Mouse (Mus musculus): ENCODE results near the gene Dpm3.

DNA sequence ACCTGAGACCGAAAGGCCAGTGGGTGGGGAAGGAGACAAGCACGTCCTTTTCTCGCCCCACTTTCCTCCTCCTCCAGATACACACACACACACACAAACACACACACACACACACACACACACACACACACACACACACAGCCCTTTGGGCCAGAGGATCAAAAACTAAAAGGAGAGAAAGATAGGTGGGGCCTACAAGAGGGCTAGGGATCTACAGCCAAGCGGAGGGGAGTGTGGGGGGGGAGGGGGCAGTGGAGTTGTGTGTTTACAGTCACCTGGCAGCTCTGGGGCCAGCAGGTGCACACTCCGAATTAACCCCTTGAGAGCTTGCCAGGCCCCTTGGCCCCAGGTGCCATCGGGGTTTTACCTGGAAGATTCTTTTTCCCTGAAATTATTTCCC lies 26.5 kb upstream of the Dpm3 start:
- TF ChIP-seq MYOG (IDR thresholded peaks at IDR 0.05; ENCODE audit: control insufficient read depth in 1 of 3, insufficient read depth in 1 of 3, insufficient read length in 2 of 3, low read depth in 2 of 3) (no peak), POLR2A (IDR thresholded peaks at IDR 0.05; ENCODE audit: insufficient read length, low read depth) (no peak), USF1 (IDR thresholded peaks at IDR 0.05; ENCODE audit: low read depth) (no peak), CEBPB (IDR thresholded peaks at IDR 0.05; ENCODE audit: insufficient read depth, poor library complexity, severe bottlenecking) (no peak), E2F4 (IDR thresholded peaks at IDR 0.05; ENCODE audit: insufficient read depth) (no peak), POLR2AphosphoS2 (IDR thresholded peaks at IDR 0.05; ENCODE audit: insufficient read length, low read depth) (no peak), TCF12 (IDR thresholded peaks at IDR 0.05; ENCODE audit: insufficient read depth, poor library complexity, severe bottlenecking) (no peak), SRF (IDR thresholded peaks at IDR 0.05; ENCODE audit: control insufficient read depth, insufficient read length, low read depth) (no peak), MAX (IDR thresholded peaks at IDR 0.05; ENCODE audit: low read depth) (no peak), MYOD1 (IDR thresholded peaks at IDR 0.05; ENCODE audit: control insufficient read depth in 1 of 3, insufficient read length in 2 of 3, low read depth in 2 of 3) (no peak)
